Mouse (Mus musculus) naive thymus-derived CD4-positive, alpha-beta T cell, adult 2 months (primary cell): ENCODE data around the gene Csf2ra.
"Not testable (repeated sequence)": the region's sequence is repeated elsewhere in the genome, so short reads cannot be mapped to it uniquely, and the experiment has no call there.

ENCODE experiments used
- DNase-seq: peaks from one replicate; pipeline ENCODE4 v3.0.0-alpha.2; 2011; ENCODE audit warnings: low read depth

Gene Csf2ra

GRCm38 (mm10) chr19:61224678-61225525, 3.3 kb downstream of the Csf2ra start:
- peak; percentile 42 for DNase-seq

DNA sequence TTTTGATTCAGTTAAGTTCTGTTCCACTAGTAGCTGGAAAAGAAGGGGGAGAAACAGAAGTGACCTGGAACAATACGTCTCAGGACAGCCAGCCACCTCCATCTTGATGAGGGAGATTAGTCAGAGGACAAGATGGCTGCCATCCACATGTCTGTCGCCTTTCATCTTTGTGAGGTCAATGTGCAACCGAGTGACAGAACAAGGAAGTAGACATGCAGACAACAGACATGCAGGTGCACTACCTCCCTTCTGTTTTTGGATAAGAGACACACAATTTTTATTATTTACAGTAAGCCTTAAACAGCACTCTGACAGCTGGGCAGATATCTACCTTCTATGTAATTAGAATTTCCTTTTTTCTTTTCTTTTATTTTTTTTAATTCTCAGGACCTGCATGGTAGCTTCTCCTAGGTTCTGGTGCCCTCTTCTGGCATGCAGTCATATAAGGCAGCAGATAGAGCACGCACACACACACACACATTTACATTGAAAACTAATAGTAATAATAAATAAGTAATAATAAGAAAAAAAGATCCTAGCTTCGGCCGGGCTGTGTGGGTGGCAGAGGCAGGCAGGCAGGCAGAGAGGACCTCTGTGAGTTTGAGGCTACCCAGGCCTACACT, 4.4 kb downstream of the Csf2ra start:
- DNase-seq, result peak; percentile 63

- not testable (repeated sequence) for DNase-seq
Measured at GRCm38 (mm10) chr19:61207506-61207905, 20.7 kb downstream of the Csf2ra start.

GRCm38 (mm10) chr19:61199836-61200235, 28.4 kb downstream of the Csf2ra start:
- peak; percentile 60 for DNase-seq

- peak; percentile 93 for DNase-seq
Measured at GRCm38 (mm10) chr19:61199316-61199715, 28.9 kb downstream of the Csf2ra start.

GRCm38 (mm10) chr19:61183590-61183989, 44.6 kb downstream of the Csf2ra start, which contains the start of gene Gm6020:
Gene Gm6020 (plus strand): TSS chr19:61183890.
- DNase-seq, result not testable (repeated sequence)

GRCm38 (mm10) chr19:61175756-61176324, 52.4 kb downstream of the Csf2ra start, which contains the start of gene Gm7102:
Gene Gm7102 (minus strand): TSS chr19:61176309.
- DNase-seq, result no peak
